Mouse (Mus musculus) midbrain, embryonic 11.5 days (tissue): ENCODE measurements around the gene Tubb1. TPM values are rescaled to one million over a fixed set of nuclear protein-coding genes. Genes with fewer than 3 reads are reported as not detected.

Experiments used
- ATAC-seq: fragments of 200-750 bp; cut with Nextera tagmentation; 2 replicates; pipeline ENCODE4 v1.8.0; 2017; ENCODE audit warnings: moderate TSS enrichment, moderate library complexity; ENCODE audit not compliant: low FRiP score
- DNase-seq: peaks from one replicate; pipeline ENCODE4 v3.0.0; 2015; ENCODE audit warnings: low spot score; ENCODE audit errors: missing footprints
- H3K27ac ChIP-seq: fragments of 300-500 bp; sonication (generic); 2 replicates; pipeline ENCODE4 v1.5.1; 2014; ENCODE audit warnings: low read depth, low read length
- H3K27me3 ChIP-seq: fragments of 300-500 bp; sonication (generic); 2 replicates; pipeline ENCODE4 v1.6.1; 2014; ENCODE audit warnings: mild to moderate bottlenecking, low read length, moderate library complexity, mixed read lengths; ENCODE audit not compliant: control insufficient read depth, insufficient read depth
- H3K36me3 ChIP-seq: fragments of 300-500 bp; sonication (generic); 2 replicates; pipeline ENCODE4 v1.6.1; 2014; ENCODE audit warnings: mild to moderate bottlenecking, low read length, moderate library complexity, mixed read lengths; ENCODE audit not compliant: control insufficient read depth, insufficient read depth
- H3K4me1 ChIP-seq: fragments of 300-500 bp; sonication (generic); 2 replicates; pipeline ENCODE4 v1.6.1; 2014; ENCODE audit warnings: low read length; ENCODE audit not compliant: control insufficient read depth, insufficient read depth
- H3K4me2 ChIP-seq: fragments of 300-500 bp; sonication (generic); 2 replicates; pipeline ENCODE4 v1.6.1; 2014; ENCODE audit warnings: mild to moderate bottlenecking, moderate library complexity
- H3K4me3 ChIP-seq: fragments of 300-500 bp; sonication (generic); 2 replicates; pipeline ENCODE4 v1.5.1; 2014; ENCODE audit warnings: low read depth, low read length
- H3K9ac ChIP-seq: fragments of 300-500 bp; sonication (generic); 2 replicates; pipeline ENCODE4 v1.6.1; 2014; ENCODE audit warnings: low read length
- H3K9me3 ChIP-seq: fragments of 300-500 bp; sonication (generic); 2 replicates; pipeline ENCODE4 v1.6.1; 2016; ENCODE audit warnings: low read length; ENCODE audit not compliant: control insufficient read depth
- WGBS: fragments of 180-500 bp; shearing (Covaris S2); extraction: QIAGEN DNeasy Blood & Tissue Kit; methylation state at CpG from one replicate; pipeline ENCODE4 v1.1.7; 2014; 5-methylcytosine and 5-hydroxymethylcytosine counted together
- polyA plus RNA-seq: library from polyadenylated mRNA; unstranded; fragments of >200 nt; fragmentation: Nextera tagmentation; extraction: Ambion mirVana; gene quantifications from 2 replicates; pipeline ENCODE4 v1.2.1, GENCODE M21; 2014

The Tubb1 gene
- polyA plus RNA-seq, 1 experiment from 2014 or later = 5.3 TPM

GRCm38 (mm10) chr2:174439450-174439838 is 11.1 kb upstream of the Tubb1 start:
- DNase-seq = peak; percentile 81
- WGBS = 46% methylated on average over 5 of the region's 5 CpGs
- H3K4me2 ChIP-seq = peak overlapping the region; percentile 68
- H3K4me1 ChIP-seq = peaks cover 16% of the 10 kb centered on the region; the same call in 1 of the 2 replicates
- no peaks in the 10 kb centered on the region for H3K9me3 ChIP-seq
- no peaks in the 10 kb centered on the region for H3K27me3 ChIP-seq
- H3K9ac ChIP-seq = no peak overlapping the region; the same call in 1 of the 2 replicates
- no peak for ATAC-seq
- H3K4me3 ChIP-seq = 0 out of 2 replicates have a peak overlapping the region, but pooled peaks have one; percentile 51
- no peaks in the 10 kb centered on the region for H3K36me3 ChIP-seq
- no peak overlapping the region for H3K27ac ChIP-seq

GRCm38 (mm10) chr2:174439961-174440360 is 10.5 kb upstream of the Tubb1 start:
- Histone ChIP-seq H3K9ac (no peak overlapping the region), H3K4me3 (no peak overlapping the region), H3K4me2 (no peak overlapping the region), H3K4me1 (peaks cover 16% of the 10 kb centered on the region; the same call in 1 of the 2 replicates), H3K36me3 (no peaks in the 10 kb centered on the region), H3K9me3 (no peaks in the 10 kb centered on the region), H3K27me3 (no peaks in the 10 kb centered on the region), H3K27ac (no peak overlapping the region)
- DNase-seq (no peak), ATAC-seq (no peak)
- 77% methylated on average over 9 of the region's 9 CpGs for WGBS

GRCm38 (mm10) chr2:174441898-174442297 is 8.6 kb upstream of the Tubb1 start:
- ATAC-seq = no peak
- H3K4me1 ChIP-seq = peaks cover 19% of the 10 kb centered on the region; the same call in 1 of the 2 replicates
- H3K4me3 ChIP-seq = no peak overlapping the region
- no peaks in the 10 kb centered on the region for H3K27me3 ChIP-seq
- H3K36me3 ChIP-seq = no peaks in the 10 kb centered on the region
- H3K9me3 ChIP-seq = no peaks in the 10 kb centered on the region
- H3K27ac ChIP-seq = no peak overlapping the region
- H3K9ac ChIP-seq = no peak overlapping the region
- peak; percentile 81 for DNase-seq
- no peak overlapping the region for H3K4me2 ChIP-seq
- 90% methylated on average over 4 of the region's 4 CpGs for WGBS

- H3K27me3 ChIP-seq = no peaks in the 10 kb centered on the region
- H3K27ac ChIP-seq = no peak overlapping the region
- peaks cover 19% of the 10 kb centered on the region; the same call in 1 of the 2 replicates for H3K4me1 ChIP-seq
- no peak overlapping the region for H3K9ac ChIP-seq
- WGBS = 89% methylated on average over 9 of the region's 9 CpGs
- no peaks in the 10 kb centered on the region for H3K9me3 ChIP-seq
- no peak overlapping the region for H3K4me3 ChIP-seq
- H3K4me2 ChIP-seq = no peak overlapping the region
- no peaks in the 10 kb centered on the region for H3K36me3 ChIP-seq
- ATAC-seq (no peak), DNase-seq (peak; percentile 17)
Observed at GRCm38 (mm10) chr2:174442460-174442859, 8.0 kb upstream of the Tubb1 start.

- no peak overlapping the region for H3K9ac ChIP-seq
- peaks cover 16% of the 10 kb centered on the region; the same call in 1 of the 2 replicates for H3K4me1 ChIP-seq
- 72% methylated on average over 2 of the region's 2 CpGs for WGBS
- ATAC-seq = no peak
- no peak overlapping the region for H3K4me2 ChIP-seq
- no peaks in the 10 kb centered on the region for H3K9me3 ChIP-seq
- no peak for DNase-seq
- no peaks in the 10 kb centered on the region for H3K27me3 ChIP-seq
- H3K36me3 ChIP-seq = no peaks in the 10 kb centered on the region
- H3K4me3 ChIP-seq = no peak overlapping the region
- H3K27ac ChIP-seq = no peak overlapping the region
Observed at GRCm38 (mm10) chr2:174443046-174443445, 7.4 kb upstream of the Tubb1 start.

- Histone ChIP-seq H3K36me3 (no peaks in the 10 kb centered on the region), H3K9me3 (no peaks in the 10 kb centered on the region), H3K4me1 (peaks cover 3% of the 10 kb centered on the region; the same call in 1 of the 2 replicates), H3K4me3 (no peak overlapping the region), H3K9ac (no peak overlapping the region), H3K27ac (no peak overlapping the region), H3K4me2 (no peak overlapping the region), H3K27me3 (no peaks in the 10 kb centered on the region)
- ATAC-seq = no peak
- peak; percentile 26 for DNase-seq
- WGBS = 85% methylated on average over 6 of the region's 7 CpGs
Observed at GRCm38 (mm10) chr2:174444359-174444758, 6.1 kb upstream of the Tubb1 start.

GRCm38 (mm10) chr2:174445018-174445417 is 5.5 kb upstream of the Tubb1 start:
- no peak overlapping the region for H3K4me3 ChIP-seq
- peaks cover 3% of the 10 kb centered on the region; the same call in 1 of the 2 replicates for H3K4me1 ChIP-seq
- H3K36me3 ChIP-seq = no peaks in the 10 kb centered on the region
- H3K4me2 ChIP-seq = no peak overlapping the region
- no peaks in the 10 kb centered on the region for H3K27me3 ChIP-seq
- no peaks in the 10 kb centered on the region for H3K9me3 ChIP-seq
- ATAC-seq (no peak), DNase-seq (peak; percentile 57)
- 83% methylated on average over 6 of the region's 6 CpGs for WGBS
- no peak overlapping the region for H3K27ac ChIP-seq
- H3K9ac ChIP-seq = no peak overlapping the region

GRCm38 (mm10) chr2:174446492-174446891 is 4.0 kb upstream of the Tubb1 start:
- Histone ChIP-seq H3K4me2 (no peak overlapping the region), H3K4me3 (no peak overlapping the region), H3K9me3 (no peaks in the 10 kb centered on the region), H3K9ac (no peak overlapping the region), H3K36me3 (no peaks in the 10 kb centered on the region), H3K27ac (no peak overlapping the region), H3K27me3 (no peaks in the 10 kb centered on the region), H3K4me1 (peaks cover 3% of the 10 kb centered on the region; the same call in 1 of the 2 replicates)
- 53% methylated on average over 7 of the region's 7 CpGs for WGBS
- ATAC-seq (peak; percentile 28; the same call in 1 of the 2 replicates), DNase-seq (no peak)

- H3K9me3 ChIP-seq = no peaks in the 10 kb centered on the region
- no peak overlapping the region for H3K27ac ChIP-seq
- H3K4me2 ChIP-seq = no peak overlapping the region
- no peaks in the 10 kb centered on the region for H3K36me3 ChIP-seq
- WGBS = 54% methylated on average over 8 of the region's 8 CpGs
- DNase-seq (no peak), ATAC-seq (peak; percentile 51; the same call in 1 of the 2 replicates)
- H3K27me3 ChIP-seq = no peaks in the 10 kb centered on the region
- H3K4me3 ChIP-seq = no peak overlapping the region
- H3K9ac ChIP-seq = no peak overlapping the region
- H3K4me1 ChIP-seq = peaks cover 3% of the 10 kb centered on the region; the same call in 1 of the 2 replicates
Observed at GRCm38 (mm10) chr2:174446905-174447304, 3.6 kb upstream of the Tubb1 start.
